Mouse (Mus musculus): ENCODE data around the gene Ddx3x.

DNA sequence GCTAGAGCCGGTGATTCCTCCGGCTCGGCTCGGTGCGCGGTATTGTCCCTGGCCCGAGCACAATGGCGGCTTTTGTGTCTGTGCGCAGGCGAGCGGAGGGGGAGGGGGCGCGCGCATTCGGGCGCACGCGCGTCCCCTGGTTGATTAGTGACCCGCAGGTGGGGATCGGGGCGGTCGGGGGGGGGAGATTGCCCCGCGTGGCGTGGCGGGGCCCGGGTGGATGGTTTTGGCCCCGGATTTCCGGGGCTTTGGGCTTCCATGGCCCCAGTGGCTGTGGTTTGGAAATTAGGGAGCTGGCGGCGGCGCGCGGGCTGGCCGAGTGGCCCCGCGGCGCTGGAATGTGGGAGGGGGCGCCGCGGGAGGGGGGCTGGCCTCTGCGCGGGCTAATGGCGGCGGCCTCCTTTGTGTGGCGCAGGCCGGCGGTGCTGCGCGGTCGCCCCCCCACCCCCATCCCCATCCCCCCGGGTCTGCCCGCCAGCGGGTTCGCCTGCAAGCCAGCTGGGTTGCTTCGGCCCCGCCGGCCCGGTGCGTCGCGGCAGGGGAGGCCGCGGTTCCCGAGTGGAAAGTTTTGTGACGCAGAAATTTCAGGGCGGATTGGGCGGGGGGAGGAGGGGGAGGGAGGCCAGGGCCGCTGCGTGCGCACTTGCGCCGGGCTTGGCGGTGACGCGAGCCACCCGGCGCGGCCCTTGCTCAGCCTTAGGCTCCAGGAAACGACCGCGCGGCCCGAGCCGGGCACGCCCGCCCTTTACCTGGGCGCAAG, 739 bp downstream of the Ddx3x start:
- TF ChIP-seq GATA1 (IDR thresholded peaks at IDR 0.05; ENCODE audit: borderline replicate concordance, low read length) (no peak), FLI1 (IDR thresholded peaks at IDR 0.05; ENCODE audit: low read length) (no peak)
